Mouse (Mus musculus) CH12.LX (cell line): Measurements from ENCODE around the gene Nagpa. TPM values are rescaled to one million over a fixed set of nuclear protein-coding genes. Genes with fewer than 3 reads are reported as not detected.

Experiments
- DNase-seq: peaks from one replicate; pipeline ENCODE4 v3.0.0-alpha.2; 2013; ENCODE audit errors: extremely low read depth
- H3K27ac ChIP-seq: 2 replicates; pipeline ENCODE4 v1.5.1; 2012; ENCODE audit warnings: low read depth, mild to moderate bottlenecking, control low read depth, moderate library complexity; ENCODE audit not compliant: insufficient read depth
- H3K27me3 ChIP-seq: replicated peaks from 2 replicates; pipeline ENCODE3; 2012; ENCODE audit warnings: inconsistent platforms
- H3K36me3 ChIP-seq, 2 experiments: replicated peaks in 1 of 2; 2 replicates each; pipeline versions ENCODE3 to v1.6.1; 2012; ENCODE audit warnings: inconsistent platforms in 1 of 2, low read length in 1 of 2, mild to moderate bottlenecking in 1 of 2, mixed read lengths in 1 of 2, moderate library complexity in 1 of 2; ENCODE audit not compliant: control insufficient read depth in 1 of 2, insufficient read depth in 1 of 2
- H3K4me1 ChIP-seq, 2 experiments: 2 replicates each; pipeline ENCODE4 v1.6.1; 2012; ENCODE audit warnings: inconsistent platforms in 1 of 2, moderate library complexity in 1 of 2; ENCODE audit not compliant: insufficient read depth in 2 of 2, control insufficient read depth in 1 of 2
- H3K4me2 ChIP-seq: 2 replicates; pipeline ENCODE4 v1.6.1; 2012; ENCODE audit warnings: low read depth, mild to moderate bottlenecking, control low read depth; ENCODE audit not compliant: poor library complexity, insufficient read depth, severe bottlenecking
- H3K4me3 ChIP-seq, 3 experiments: fragments of 150-350 bp in 1 of 3; sonication (generic) in 1 of 3; replicated peaks in 1 of 3; 2 replicates each; pipeline versions ENCODE3 to v1.5.1; 2011 to 2012; ENCODE audit warnings: low read depth in 2 of 3, low read length in 2 of 3, mild to moderate bottlenecking in 2 of 3, moderate library complexity in 2 of 3, control low read depth in 1 of 3, improper control_type of control experiment in 1 of 3, inconsistent platforms in 1 of 3, mixed read lengths in 1 of 3; ENCODE audit not compliant: poor library complexity in 1 of 3
- H3K79me2 ChIP-seq: replicated peaks from 2 replicates; pipeline ENCODE4 v1.6.1; 2012; ENCODE audit warnings: mild to moderate bottlenecking, moderate library complexity; ENCODE audit not compliant: control insufficient read depth, poor library complexity, insufficient read depth, severe bottlenecking; ENCODE audit errors: extremely low read depth
- H3K9ac ChIP-seq: 2 replicates; pipeline ENCODE4 v1.6.1; 2012; ENCODE audit warnings: low read depth, mild to moderate bottlenecking, control low read depth, moderate library complexity; ENCODE audit not compliant: insufficient read depth
- H3K9me3 ChIP-seq: replicated peaks from 2 replicates; pipeline ENCODE3; 2012; ENCODE audit warnings: low read length, inconsistent platforms, mixed read lengths
- BHLHE40 ChIP-seq: IDR thresholded peaks from 2 replicates; pipeline ENCODE4 v1.6.1; 2011; ENCODE audit warnings: mild to moderate bottlenecking, low read depth, low read length, improper control_type of control experiment
- CTCF ChIP-seq, 2 experiments: IDR thresholded peaks in 1 of 2; conservative IDR thresholded peaks in 1 of 2; 2 replicates each; pipeline ENCODE4 v1.5.1; 2011 to 2012; ENCODE audit warnings: low read depth in 2 of 2, low read length in 2 of 2, improper control_type of control experiment in 1 of 2, inconsistent platforms in 1 of 2, mild to moderate bottlenecking in 1 of 2, moderate library complexity in 1 of 2
- ELF1 ChIP-seq: IDR thresholded peaks from 2 replicates; pipeline ENCODE4 v1.6.1; 2014; ENCODE audit warnings: low read depth, mild to moderate bottlenecking, inconsistent platforms, low read length, improper control_type of control experiment
- EP300 ChIP-seq: IDR thresholded peaks from 2 replicates; pipeline ENCODE4 v1.6.1; 2011; ENCODE audit warnings: low read length, improper control_type of control experiment
- ETS1 ChIP-seq: conservative IDR thresholded peaks from 2 replicates; pipeline ENCODE4 v1.6.1; 2012; ENCODE audit warnings: low read depth, mild to moderate bottlenecking, inconsistent platforms, low read length, improper control_type of control experiment, moderate library complexity
- HCFC1 ChIP-seq: IDR thresholded peaks from 2 replicates; pipeline ENCODE4 v1.6.1; 2012; ENCODE audit warnings: low read depth, mild to moderate bottlenecking, inconsistent platforms, low read length, improper control_type of control experiment
- IRF4 ChIP-seq: IDR thresholded peaks from 2 replicates; pipeline ENCODE4 v1.6.1; 2014; ENCODE audit warnings: low read depth, mild to moderate bottlenecking, inconsistent platforms, low read length, improper control_type of control experiment
- JUND ChIP-seq: conservative IDR thresholded peaks from 2 replicates; pipeline ENCODE4 v1.6.1; 2011; ENCODE audit warnings: low read depth, low read length, improper control_type of control experiment
- KAT2A ChIP-seq: IDR thresholded peaks from 2 replicates; pipeline ENCODE4 v1.6.1; 2012; ENCODE audit warnings: low read length, improper control_type of control experiment, inconsistent platforms; ENCODE audit not compliant: insufficient replicate concordance
- MAFK ChIP-seq: IDR thresholded peaks from 2 replicates; pipeline ENCODE4 v1.6.1; 2011; ENCODE audit warnings: low read length, improper control_type of control experiment; ENCODE audit not compliant: insufficient replicate concordance
- MAX ChIP-seq: IDR thresholded peaks from 2 replicates; pipeline ENCODE4 v1.6.1; 2011; ENCODE audit warnings: low read length, improper control_type of control experiment
- MAZ ChIP-seq: IDR thresholded peaks from 2 replicates; pipeline ENCODE4 v1.6.1; 2012; ENCODE audit warnings: low read depth, mild to moderate bottlenecking, inconsistent platforms, low read length, improper control_type of control experiment, moderate library complexity
- MEF2A ChIP-seq: IDR thresholded peaks from 2 replicates; pipeline ENCODE4 v1.6.1; 2014; ENCODE audit warnings: low read depth, mild to moderate bottlenecking, inconsistent platforms, low read length, improper control_type of control experiment, borderline replicate concordance
- MXI1 ChIP-seq: IDR thresholded peaks from 2 replicates; pipeline ENCODE4 v1.6.1; 2011; ENCODE audit warnings: mild to moderate bottlenecking, low read depth, low read length, improper control_type of control experiment
- MYC ChIP-seq: IDR thresholded peaks from 2 replicates; pipeline ENCODE4 v1.6.1; 2011; ENCODE audit warnings: low read depth, mild to moderate bottlenecking, improper control_type of control experiment, low read length
- NELFE ChIP-seq: IDR thresholded peaks from 2 replicates; pipeline ENCODE4 v1.6.1; 2011; ENCODE audit warnings: low read depth, low read length, improper control_type of control experiment
- NRF1 ChIP-seq: IDR thresholded peaks from 2 replicates; pipeline ENCODE4 v1.6.1; 2014; ENCODE audit warnings: low read depth, mild to moderate bottlenecking, inconsistent platforms, low read length, improper control_type of control experiment, moderate library complexity
- POLR2A ChIP-seq: IDR thresholded peaks from 2 replicates; pipeline ENCODE4 v1.6.1; 2011; ENCODE audit warnings: low read depth, mild to moderate bottlenecking, improper control_type of control experiment, low read length
- POLR2AphosphoS2 ChIP-seq: IDR thresholded peaks from 2 replicates; pipeline ENCODE4 v1.6.1; 2011; ENCODE audit warnings: low read depth, low read length, improper control_type of control experiment
- RAD21 ChIP-seq: IDR thresholded peaks from 2 replicates; pipeline ENCODE4 v1.6.1; 2011; ENCODE audit warnings: low read depth, mild to moderate bottlenecking, low read length, improper control_type of control experiment, moderate library complexity
- RCOR1 ChIP-seq: conservative IDR thresholded peaks from 2 replicates; pipeline ENCODE4 v1.6.1; 2012; ENCODE audit warnings: low read depth, mild to moderate bottlenecking, inconsistent platforms, low read length, improper control_type of control experiment
- SIN3A ChIP-seq: IDR thresholded peaks from 2 replicates; pipeline ENCODE4 v1.6.1; 2012; ENCODE audit warnings: low read length, improper control_type of control experiment, inconsistent platforms
- SMC3 ChIP-seq: IDR thresholded peaks from 2 replicates; pipeline ENCODE4 v1.6.1; 2011; ENCODE audit warnings: low read depth, low read length, improper control_type of control experiment
- TCF12 ChIP-seq: IDR thresholded peaks from 2 replicates; pipeline ENCODE4 v1.6.1; 2014; ENCODE audit warnings: low read depth, mild to moderate bottlenecking, inconsistent platforms, low read length, improper control_type of control experiment
- UBTF ChIP-seq: IDR thresholded peaks from 2 replicates; pipeline ENCODE4 v1.6.1; 2012; ENCODE audit warnings: low read depth, mild to moderate bottlenecking, inconsistent platforms, low read length, improper control_type of control experiment, moderate library complexity
- USF1 ChIP-seq: IDR thresholded peaks from 2 replicates; pipeline ENCODE4 v1.6.1; 2014; ENCODE audit warnings: low read depth, mild to moderate bottlenecking, inconsistent platforms, low read length, improper control_type of control experiment
- ZC3H11A ChIP-seq: IDR thresholded peaks from 2 replicates; pipeline ENCODE4 v1.6.1; 2012; ENCODE audit warnings: low read depth, mild to moderate bottlenecking, inconsistent platforms, low read length, improper control_type of control experiment
- dilution Hi-C: fragments of 300-500 bp; cut with MboI; formaldehyde crosslinking; loops from 2 replicates; pipeline ENCODE4 v1.14.3; 2020; ENCODE audit warnings: low sequenced_read_pairs; ENCODE audit not compliant: extremely low pct_unique_long_range_greater_than_20kb, extremely low pct_ligation_motif_present
- in situ Hi-C: fragments of 300-500 bp; cut with MboI; formaldehyde crosslinking; loops from 3 replicates; pipeline ENCODE4 v1.14.3; 2019; ENCODE audit warnings: low sequenced_read_pairs, low pct_ligation_motif_present, low pct_unique_long_range_greater_than_20kb, mixed read lengths
- polyA plus RNA-seq: library from polyadenylated mRNA; unstranded; fragments of >175 nt; gene quantifications from 2 replicates; pipeline ENCODE4 v1.2.1, GENCODE M21; 2012; ENCODE audit warnings: low read depth; ENCODE audit not compliant: insufficient read length
- total RNA-seq, 2 experiments: library from RNA; depleted of rRNA; stranded (reverse); fragments of 300-350 nt in 1 of 2; fragments of >200 nt in 1 of 2; gene quantifications; 2 replicates each; pipeline ENCODE4 v1.2.3; 2012 to 2014

The Nagpa gene
- total and polyA plus RNA-seq, 3 experiments: 41.9 to 80.6 (median 50.2) TPM

DNA sequence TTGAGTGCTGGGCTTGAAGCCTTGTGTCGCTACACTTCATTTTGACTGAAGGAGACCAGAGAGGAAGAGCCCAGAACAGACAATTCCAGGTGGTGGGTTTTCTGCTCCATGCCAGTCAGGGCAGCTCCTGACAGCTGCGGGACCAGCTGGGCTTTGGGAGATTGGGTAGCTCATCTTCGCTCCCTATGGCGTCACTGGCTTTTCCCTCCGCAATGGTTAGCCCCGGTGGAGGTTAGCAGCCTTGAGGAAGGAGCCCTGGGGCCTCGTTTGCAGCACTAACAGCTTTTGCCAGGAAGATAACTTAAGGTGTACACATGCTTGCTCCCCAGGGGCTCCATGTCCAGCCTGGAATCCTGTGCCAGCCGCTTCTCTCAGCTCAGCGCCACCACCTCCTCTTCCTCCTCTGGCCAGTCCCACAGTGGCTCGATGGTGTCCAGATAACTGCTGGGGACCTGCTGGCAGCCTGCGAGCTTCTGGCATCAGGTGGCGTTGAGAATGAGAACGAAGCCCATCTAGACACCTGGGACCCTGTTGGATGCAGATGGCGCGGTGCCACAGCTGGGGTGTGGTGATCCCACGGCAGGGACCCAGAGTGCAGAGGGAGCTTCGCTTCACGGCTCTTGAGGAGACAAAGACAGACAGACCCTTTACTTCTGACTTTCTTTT is 20.4 kb downstream of the Nagpa start:
- H3K9ac ChIP-seq: no peak overlapping the region
- no peaks in the 10 kb centered on the region for H3K79me2 ChIP-seq
- H3K4me1 ChIP-seq: peaks cover 2 to 20% of the 10 kb centered on the region in 2 experiments; a peak in 2 of 4 replicates
- H3K4me3 ChIP-seq: no peak overlapping the region
- peaks cover 19% of the 10 kb centered on the region for H3K27me3 ChIP-seq
- no peak overlapping the region for H3K4me2 ChIP-seq
- dilution Hi-C loops (no loop called here), in situ Hi-C loops (no loop called here)
- peaks cover 5% of the 10 kb centered on the region for H3K9me3 ChIP-seq
- TF ChIP-seq MYC: no peak
- no peak for TF ChIP-seq ELF1
- TF ChIP-seq RAD21: no peak
- no peak for TF ChIP-seq MAFK
- TF ChIP-seq NRF1: no peak
- no peak for TF ChIP-seq USF1
- TF ChIP-seq NELFE: no peak
- TF ChIP-seq HCFC1: no peak
- TF ChIP-seq MAZ: no peak
- TF ChIP-seq POLR2AphosphoS2: no peak
- no peak for TF ChIP-seq JUND
- TF ChIP-seq UBTF: no peak
- TF ChIP-seq MEF2A: no peak
- TF ChIP-seq ETS1: no peak
- no peak for TF ChIP-seq CTCF (conservative IDR thresholded peaks at IDR 0.05 in 1 of 2, IDR thresholded peaks at IDR 0.05 in 1 of 2; ENCODE audit: low read depth in 2 of 2, low read length in 2 of 2)
- no peak for TF ChIP-seq KAT2A
- no peak for TF ChIP-seq MXI1
- TF ChIP-seq BHLHE40: no peak
- TF ChIP-seq SIN3A: no peak
- no peak overlapping the region for H3K27ac ChIP-seq
- DNase-seq: no peak
- H3K36me3 ChIP-seq: no peaks in the 10 kb centered on the region

DNA sequence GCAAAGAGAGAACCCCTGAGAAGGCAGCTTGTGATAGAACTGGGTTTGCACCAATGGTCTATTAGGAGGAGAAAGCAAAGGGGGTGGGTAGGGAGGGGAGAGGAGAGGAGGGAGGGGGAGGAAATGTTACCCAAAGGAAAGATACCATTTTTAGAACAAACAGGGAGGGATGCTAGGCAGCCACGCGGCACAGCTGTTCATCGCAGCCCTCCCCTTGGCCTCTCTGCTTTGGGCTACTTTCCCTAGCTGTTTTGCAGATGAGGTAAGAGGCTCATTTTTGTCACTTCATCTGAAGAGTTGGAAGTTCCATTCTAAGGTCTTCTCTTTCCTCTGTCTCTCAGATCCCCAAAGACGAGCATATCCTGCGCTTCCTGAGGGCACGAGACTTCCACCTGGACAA is 31.2 kb downstream of the Nagpa start:
- no peaks in the 10 kb centered on the region for H3K36me3 ChIP-seq
- no peak overlapping the region for H3K4me3 ChIP-seq
- H3K9ac ChIP-seq: no peak overlapping the region
- DNase-seq: no peak
- peaks cover 2% of the 10 kb centered on the region for H3K9me3 ChIP-seq
- no peak overlapping the region for H3K4me2 ChIP-seq
- H3K4me1 ChIP-seq: no peaks in the 10 kb centered on the region
- no peaks in the 10 kb centered on the region for H3K79me2 ChIP-seq
- no peak overlapping the region for H3K27ac ChIP-seq
- TF ChIP-seq TCF12 (no peak), CTCF (conservative IDR thresholded peaks at IDR 0.05 in 1 of 2, IDR thresholded peaks at IDR 0.05 in 1 of 2; ENCODE audit: low read depth in 2 of 2, low read length in 2 of 2) (no peak), ZC3H11A (no peak), IRF4 (no peak), UBTF (no peak), BHLHE40 (no peak), MAX (no peak), EP300 (no peak), POLR2A (no peak), SMC3 (no peak), RCOR1 (no peak), NRF1 (no peak)
- peaks cover 17% of the 10 kb centered on the region for H3K27me3 ChIP-seq
- in situ Hi-C loops (no loop called here), dilution Hi-C loops (no loop called here)
